Mouse (Mus musculus): ENCODE results near the gene Fkbp11. TPM values are rescaled to one million over a fixed set of nuclear protein-coding genes. Genes with fewer than 3 reads are reported as not detected.
A peak's percentile ranks its signal among the peaks of the same experiment; 100 is the strongest.

Fkbp11 gene
- polyA plus RNA-seq, 1 experiment from 2014 or later, result 156 TPM

DNA sequence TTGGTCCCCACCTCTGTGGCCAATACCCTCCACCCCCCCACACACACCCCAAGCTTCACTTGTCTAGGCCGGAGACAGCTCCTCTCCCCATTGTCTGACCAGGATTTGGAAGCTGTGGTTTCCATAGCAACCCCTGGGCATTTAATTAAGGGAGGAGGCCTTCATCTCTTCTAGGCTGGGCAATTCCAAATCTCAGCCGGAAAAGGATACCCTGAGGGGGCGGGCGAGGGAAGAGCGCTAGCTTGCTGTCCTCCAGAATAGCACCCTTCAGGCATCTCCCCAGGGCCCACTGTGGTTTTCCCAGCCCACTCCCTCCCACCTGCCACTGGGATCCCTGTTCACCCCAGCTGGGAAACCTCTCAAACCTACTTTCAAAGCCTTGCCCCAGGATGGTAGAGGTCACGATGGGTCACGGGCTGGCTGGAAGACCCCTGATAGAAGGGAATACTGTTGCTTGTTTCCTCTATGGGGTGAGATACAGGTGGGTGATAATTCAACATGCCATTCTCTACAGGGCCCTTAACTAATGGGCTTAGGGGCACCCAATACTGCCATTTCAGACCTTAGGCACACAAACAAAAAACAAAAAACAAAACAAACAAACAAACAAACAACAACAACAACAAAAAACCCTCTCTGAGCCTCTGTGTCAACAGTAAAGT, 36.4 kb downstream of the Fkbp11 start:
- WGBS (ENCODE audit: insufficient replicate concordance), result 77% methylated on average over 7 of the region's 7 CpGs
- Histone ChIP-seq H3K27ac (replicated peaks) (no peak overlapping the region), H3K4me3 (replicated peaks) (no peak overlapping the region), H3K9me3 (replicated peaks) (no peaks in the 10 kb centered on the region), H3K4me1 (replicated peaks) (peaks cover 10% of the 10 kb centered on the region; the same call in 1 of the 2 replicates), H3K9ac (no peak overlapping the region), H3K36me3 (replicated peaks) (no peaks in the 10 kb centered on the region), H3K27me3 (peaks cover 19% of the 10 kb centered on the region), H3K4me2 (no peak overlapping the region)
- ATAC-seq (ENCODE audit: insufficient read depth), result no peak

DNA sequence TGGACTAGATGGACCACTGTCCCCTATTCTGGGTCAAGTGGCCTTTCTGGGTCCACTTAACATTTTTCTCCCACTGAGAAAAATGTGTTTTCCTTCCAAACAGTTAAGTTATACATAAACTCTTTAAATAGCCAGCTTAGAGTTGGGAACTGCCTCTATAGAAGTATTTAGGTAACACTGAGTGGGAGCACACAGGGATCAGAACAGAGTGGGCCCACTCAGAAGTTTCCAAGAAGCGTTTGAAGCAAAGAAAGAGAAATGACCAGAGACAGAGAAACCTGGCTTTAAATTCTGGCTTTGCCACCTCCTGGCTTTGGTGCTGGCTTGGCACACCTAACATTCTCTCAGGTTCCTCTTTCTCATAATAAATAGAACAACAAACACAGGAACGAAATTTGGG, 38.3 kb downstream of the Fkbp11 start:
- WGBS (ENCODE audit: insufficient replicate concordance), result 58% methylated on average over 2 of the region's 2 CpGs
- ATAC-seq (ENCODE audit: insufficient read depth), result no peak
- Histone ChIP-seq H3K9ac (no peak overlapping the region), H3K4me1 (replicated peaks) (peaks cover 10% of the 10 kb centered on the region; the same call in 1 of the 2 replicates), H3K4me2 (no peak overlapping the region), H3K4me3 (replicated peaks) (no peak overlapping the region), H3K27me3 (peaks cover 19% of the 10 kb centered on the region), H3K36me3 (replicated peaks) (no peaks in the 10 kb centered on the region), H3K27ac (replicated peaks) (no peak overlapping the region), H3K9me3 (replicated peaks) (no peaks in the 10 kb centered on the region)

DNA sequence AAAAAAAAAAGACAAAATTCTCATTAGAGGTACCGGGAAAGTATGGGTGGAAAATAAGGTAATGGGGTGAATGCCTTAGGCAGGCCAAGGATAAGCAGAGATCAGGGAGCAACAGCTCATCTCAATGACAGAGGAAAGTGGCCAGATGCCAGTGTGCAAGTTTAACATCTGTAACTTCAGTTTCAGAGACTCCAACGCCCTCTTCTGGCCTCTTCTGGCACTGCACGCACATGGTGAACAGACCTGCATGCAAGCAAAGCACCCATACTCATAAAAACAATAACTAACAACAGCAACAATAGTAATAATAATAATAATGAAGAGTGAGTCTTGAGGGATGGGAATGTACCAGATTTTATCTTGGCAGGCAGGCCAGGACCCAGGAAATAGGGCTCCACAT, 42.1 kb downstream of the Fkbp11 start:
- H3K9me3 ChIP-seq (replicated peaks), result no peaks in the 10 kb centered on the region
- H3K27ac ChIP-seq (replicated peaks), result no peak overlapping the region
- ATAC-seq (ENCODE audit: insufficient read depth), result no peak
- H3K4me1 ChIP-seq (replicated peaks), result 0 out of 2 replicates have a peak, but pooled peaks cover 2% of the 10 kb centered on the region
- no peak overlapping the region for H3K4me3 ChIP-seq (replicated peaks)
- H3K27me3 ChIP-seq, result peaks cover 23% of the 10 kb centered on the region; the same call in 1 of the 2 replicates
- no peak overlapping the region for H3K4me2 ChIP-seq
- no peak overlapping the region for H3K9ac ChIP-seq
- 64% methylated on average over 3 of the region's 3 CpGs for WGBS (ENCODE audit: insufficient replicate concordance)
- no peaks in the 10 kb centered on the region for H3K36me3 ChIP-seq (replicated peaks)

DNA sequence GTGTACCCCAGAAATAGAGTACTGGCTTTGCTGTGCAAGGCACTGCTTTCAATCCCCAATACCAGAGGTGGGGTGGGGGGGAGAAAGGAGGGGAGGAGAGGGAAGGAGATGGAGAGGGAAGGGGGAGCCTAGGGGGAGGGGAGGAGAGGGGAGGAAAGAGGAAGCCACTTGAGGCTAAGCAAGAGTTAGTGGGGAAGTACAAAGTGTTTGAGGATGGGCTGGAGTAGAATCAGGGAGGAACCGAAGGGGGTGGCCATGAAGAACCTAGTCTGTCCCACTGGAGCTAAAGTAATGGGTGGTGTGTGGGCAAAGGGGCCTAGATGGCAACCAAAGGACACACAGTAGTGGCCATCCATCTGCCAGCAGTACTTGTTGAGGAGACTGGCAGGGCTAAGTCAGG, 44.3 kb downstream of the Fkbp11 start:
- H3K9ac ChIP-seq, result no peak overlapping the region
- 23% methylated on average over 1 of the region's 1 CpGs for WGBS (ENCODE audit: insufficient replicate concordance)
- H3K9me3 ChIP-seq (replicated peaks), result no peaks in the 10 kb centered on the region
- 0 out of 2 replicates have a peak, but pooled peaks cover 2% of the 10 kb centered on the region for H3K4me1 ChIP-seq (replicated peaks)
- no peak overlapping the region for H3K4me3 ChIP-seq (replicated peaks)
- peaks cover 31% of the 10 kb centered on the region for H3K27me3 ChIP-seq
- no peak overlapping the region for H3K4me2 ChIP-seq
- no peak for ATAC-seq (ENCODE audit: insufficient read depth)
- peak overlapping the region; percentile 45; the same call in 1 of the 2 replicates for H3K27ac ChIP-seq (replicated peaks)
- no peaks in the 10 kb centered on the region for H3K36me3 ChIP-seq (replicated peaks)

DNA sequence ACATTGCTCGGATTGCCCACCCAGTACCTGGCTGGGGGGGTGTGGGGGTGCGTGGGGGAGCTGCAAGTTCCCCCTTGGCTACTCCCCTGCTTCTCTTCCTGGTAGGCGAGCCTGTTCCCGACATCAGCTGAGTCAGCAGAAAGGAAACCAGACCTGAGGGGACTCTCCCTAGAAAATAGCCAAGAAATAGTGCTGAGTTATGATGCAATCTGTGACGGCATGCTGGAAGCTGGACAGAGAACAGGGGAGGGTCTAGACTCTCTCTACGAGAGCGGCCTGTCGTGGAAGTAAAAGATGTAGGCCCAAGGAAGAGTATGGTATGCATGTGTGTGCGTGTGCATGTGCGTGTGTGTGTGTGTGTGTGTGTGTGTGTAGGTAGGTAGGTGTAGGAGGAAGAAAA, 44.8 kb downstream of the Fkbp11 start:
- 34% methylated on average over 10 of the region's 10 CpGs for WGBS (ENCODE audit: insufficient replicate concordance)

DNA sequence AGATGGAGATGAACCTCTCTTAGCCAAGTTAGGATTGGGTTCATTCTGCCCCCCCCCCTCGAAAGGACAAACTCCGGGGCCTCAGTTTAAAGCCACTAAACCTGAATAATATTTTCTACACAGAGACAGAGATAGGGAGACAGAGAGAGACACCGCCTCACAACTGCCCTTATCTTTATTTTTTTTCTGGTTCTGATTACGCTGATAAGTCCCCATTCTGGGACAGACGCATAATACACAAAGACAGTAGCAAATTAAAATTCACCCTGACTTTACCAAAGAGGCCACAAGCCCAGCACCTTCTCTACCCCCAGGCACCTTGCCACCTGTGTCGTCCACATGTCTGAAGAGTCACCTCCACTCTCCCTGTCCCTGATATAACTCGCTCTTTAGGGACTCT, 46.4 kb downstream of the Fkbp11 start:
- peaks cover 46% of the 10 kb centered on the region for H3K27me3 ChIP-seq
- no peak overlapping the region for H3K9ac ChIP-seq
- H3K9me3 ChIP-seq (replicated peaks), result no peaks in the 10 kb centered on the region
- no peak for ATAC-seq (ENCODE audit: insufficient read depth)
- peaks cover 16% of the 10 kb centered on the region for H3K4me1 ChIP-seq (replicated peaks)
- no peak overlapping the region for H3K4me3 ChIP-seq (replicated peaks)
- WGBS (ENCODE audit: insufficient replicate concordance), result 45% methylated on average over 7 of the region's 7 CpGs
- H3K4me2 ChIP-seq, result no peak overlapping the region
- H3K36me3 ChIP-seq (replicated peaks), result no peaks in the 10 kb centered on the region
- no peak overlapping the region for H3K27ac ChIP-seq (replicated peaks)

More for the DNA sequence above, 44.8 kb downstream of the Fkbp11 start:
- 0 out of 2 replicates have a peak, but pooled peaks cover 2% of the 10 kb centered on the region for H3K4me1 ChIP-seq (replicated peaks)
- no peak overlapping the region for H3K4me2 ChIP-seq
- no peak overlapping the region for H3K4me3 ChIP-seq (replicated peaks)
- peaks cover 30% of the 10 kb centered on the region for H3K27me3 ChIP-seq
- ATAC-seq (ENCODE audit: insufficient read depth), result 0 out of 2 replicates have a peak, but pooled peaks have one; percentile 18
- no peak overlapping the region for H3K9ac ChIP-seq
- no peaks in the 10 kb centered on the region for H3K36me3 ChIP-seq (replicated peaks)
- no peak overlapping the region for H3K27ac ChIP-seq (replicated peaks)
- no peaks in the 10 kb centered on the region for H3K9me3 ChIP-seq (replicated peaks)

DNA sequence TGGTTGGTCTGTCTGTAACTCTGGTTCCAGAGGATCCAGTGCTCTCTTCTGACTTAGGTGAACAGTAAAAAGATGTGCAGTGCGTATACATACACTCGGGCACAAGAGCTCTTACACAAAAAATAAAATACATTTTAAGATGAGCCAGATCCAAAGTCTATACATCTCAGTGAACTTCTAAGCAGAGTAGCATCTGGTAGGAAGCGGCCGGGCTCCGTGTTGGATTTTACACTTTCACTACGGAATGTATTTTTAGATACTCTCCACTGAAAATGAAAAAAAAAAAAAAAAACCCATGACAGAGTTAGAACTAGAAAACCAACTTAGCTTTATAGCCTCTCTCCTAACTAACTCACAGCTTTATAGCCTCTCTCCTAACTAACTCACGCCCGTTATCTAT, 47.3 kb downstream of the Fkbp11 start:
- WGBS (ENCODE audit: insufficient replicate concordance), result 76% methylated on average over 8 of the region's 8 CpGs

DNA sequence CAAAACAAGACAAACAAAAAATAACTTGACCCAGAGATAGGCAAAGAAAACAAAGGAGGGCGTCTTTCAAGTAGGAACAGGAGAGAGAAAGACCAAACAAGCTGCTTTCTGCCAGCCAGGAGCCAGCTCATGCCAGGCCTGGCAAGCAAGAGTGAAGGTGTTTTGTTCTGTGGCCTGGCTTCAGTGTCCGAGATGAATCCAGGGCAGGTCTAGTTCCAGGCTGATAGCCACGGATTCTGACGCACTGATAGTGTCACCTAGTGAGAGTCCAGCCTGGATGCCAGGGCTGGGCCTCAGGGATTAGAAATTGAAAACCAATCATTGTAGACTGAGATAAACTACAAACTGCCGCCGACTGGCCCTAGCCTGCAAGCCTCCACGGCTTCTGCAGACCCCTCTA, 50.0 kb downstream of the Fkbp11 start:
- no peak overlapping the region for H3K27ac ChIP-seq (replicated peaks)
- ATAC-seq (ENCODE audit: insufficient read depth), result no peak
- no peaks in the 10 kb centered on the region for H3K36me3 ChIP-seq (replicated peaks)
- WGBS (ENCODE audit: insufficient replicate concordance), result 54% methylated on average over 7 of the region's 7 CpGs
- no peak overlapping the region for H3K4me3 ChIP-seq (replicated peaks)
- H3K9me3 ChIP-seq (replicated peaks), result no peaks in the 10 kb centered on the region
- H3K4me1 ChIP-seq (replicated peaks), result peaks cover 18% of the 10 kb centered on the region
- H3K4me2 ChIP-seq, result no peak overlapping the region
- no peak overlapping the region for H3K9ac ChIP-seq
- peaks cover 75% of the 10 kb centered on the region for H3K27me3 ChIP-seq

More for the DNA sequence above, 47.3 kb downstream of the Fkbp11 start:
- Histone ChIP-seq H3K27me3 (peaks cover 56% of the 10 kb centered on the region), H3K9me3 (replicated peaks) (no peaks in the 10 kb centered on the region), H3K27ac (replicated peaks) (no peak overlapping the region), H3K9ac (no peak overlapping the region), H3K4me3 (replicated peaks) (no peak overlapping the region), H3K4me1 (replicated peaks) (peaks cover 18% of the 10 kb centered on the region), H3K4me2 (no peak overlapping the region), H3K36me3 (replicated peaks) (no peaks in the 10 kb centered on the region)
- no peak for ATAC-seq (ENCODE audit: insufficient read depth)

DNA sequence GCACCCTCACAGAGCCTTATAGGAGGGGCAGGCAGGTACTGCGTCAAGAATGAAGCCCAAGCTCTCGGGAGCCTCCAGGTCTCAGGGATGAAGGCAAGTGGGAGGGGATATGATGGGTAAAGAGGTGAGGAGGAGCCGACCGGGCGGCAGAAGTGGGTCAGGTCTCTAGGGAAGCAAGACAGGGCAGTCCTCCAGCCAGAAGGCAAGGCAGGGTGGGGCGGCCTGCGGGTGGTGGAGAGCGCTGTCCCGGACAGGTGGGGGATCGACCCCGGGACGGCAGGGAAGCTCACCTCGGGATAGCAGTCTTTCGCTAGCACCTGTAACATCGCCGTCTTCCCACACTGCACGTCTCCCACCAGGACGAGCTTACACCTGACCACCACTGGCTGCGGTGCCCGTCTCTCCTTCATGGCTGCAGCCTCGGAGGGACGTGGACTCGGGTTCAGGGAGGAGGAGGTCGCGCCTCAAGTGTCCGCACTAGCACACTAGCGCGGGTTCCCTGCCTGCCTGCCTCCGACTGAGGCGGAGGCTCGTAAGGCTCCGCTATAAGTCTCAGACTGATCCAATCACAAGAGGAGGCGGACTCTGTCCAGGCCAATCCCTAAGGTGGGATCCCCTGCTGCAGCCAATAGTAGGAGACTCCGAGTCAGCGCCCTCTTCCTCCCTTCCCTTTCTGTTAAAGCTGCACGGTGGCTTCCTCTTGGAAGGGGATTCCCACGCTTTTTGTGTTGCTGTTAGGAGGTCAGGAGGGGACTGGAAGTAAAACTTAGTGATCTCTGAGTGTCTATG, 50.9 kb downstream of the Fkbp11 start, which contains the start of gene Rnd1:
Gene Rnd1, minus strand, starts transcription at position 522 of the 789 bp plus-strand sequence.
- Histone ChIP-seq H3K27me3 (peaks cover 75% of the 10 kb centered on the region), H3K9ac (peak within 1 kb of the TSS; percentile 15; the same call in 1 of the 2 replicates), H3K4me2 (peak within 1 kb of the TSS; percentile 68), H3K4me3 (replicated peaks) (peak within 1 kb of the TSS; percentile 44), H3K4me1 (replicated peaks) (peaks cover 16% of the 10 kb centered on the region), H3K9me3 (replicated peaks) (no peaks in the 10 kb centered on the region), H3K36me3 (replicated peaks) (no peaks in the 10 kb centered on the region), H3K27ac (replicated peaks) (no peak within 1 kb of the TSS)
- WGBS (ENCODE audit: insufficient replicate concordance), result under 1% methylated on average over 37 of the region's 37 CpGs
- peak; percentile 88 for ATAC-seq (ENCODE audit: insufficient read depth)

DNA sequence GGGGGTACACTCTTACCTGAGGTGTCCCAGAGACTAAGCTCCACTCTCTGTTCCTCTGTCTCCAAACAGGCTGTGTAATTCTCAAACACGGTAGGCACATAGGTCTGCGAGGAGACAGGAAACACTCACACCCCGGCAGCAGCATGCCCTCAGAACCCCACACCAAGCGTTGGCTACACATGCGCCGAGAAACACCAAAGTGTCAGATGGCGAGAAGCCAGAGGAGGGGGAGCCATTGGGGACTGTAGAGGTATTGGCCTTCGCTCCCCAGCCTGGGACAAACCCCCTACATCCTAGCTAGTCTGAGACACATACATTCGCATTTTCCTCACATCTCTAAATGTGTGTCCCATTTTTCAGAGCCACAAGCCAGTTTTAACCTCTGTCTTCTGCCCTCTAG, 51.5 kb downstream of the Fkbp11 start:
- H3K9ac ChIP-seq, result no peak overlapping the region
- 5% methylated on average over 9 of the region's 9 CpGs for WGBS (ENCODE audit: insufficient replicate concordance)
- no peaks in the 10 kb centered on the region for H3K9me3 ChIP-seq (replicated peaks)
- no peak overlapping the region for H3K27ac ChIP-seq (replicated peaks)
- peaks cover 16% of the 10 kb centered on the region for H3K4me1 ChIP-seq (replicated peaks)
- no peaks in the 10 kb centered on the region for H3K36me3 ChIP-seq (replicated peaks)
- no peak for ATAC-seq (ENCODE audit: insufficient read depth)
- H3K27me3 ChIP-seq, result peaks cover 76% of the 10 kb centered on the region
- H3K4me3 ChIP-seq (replicated peaks), result peak overlapping the region; percentile 44
- peak overlapping the region; percentile 68 for H3K4me2 ChIP-seq

DNA sequence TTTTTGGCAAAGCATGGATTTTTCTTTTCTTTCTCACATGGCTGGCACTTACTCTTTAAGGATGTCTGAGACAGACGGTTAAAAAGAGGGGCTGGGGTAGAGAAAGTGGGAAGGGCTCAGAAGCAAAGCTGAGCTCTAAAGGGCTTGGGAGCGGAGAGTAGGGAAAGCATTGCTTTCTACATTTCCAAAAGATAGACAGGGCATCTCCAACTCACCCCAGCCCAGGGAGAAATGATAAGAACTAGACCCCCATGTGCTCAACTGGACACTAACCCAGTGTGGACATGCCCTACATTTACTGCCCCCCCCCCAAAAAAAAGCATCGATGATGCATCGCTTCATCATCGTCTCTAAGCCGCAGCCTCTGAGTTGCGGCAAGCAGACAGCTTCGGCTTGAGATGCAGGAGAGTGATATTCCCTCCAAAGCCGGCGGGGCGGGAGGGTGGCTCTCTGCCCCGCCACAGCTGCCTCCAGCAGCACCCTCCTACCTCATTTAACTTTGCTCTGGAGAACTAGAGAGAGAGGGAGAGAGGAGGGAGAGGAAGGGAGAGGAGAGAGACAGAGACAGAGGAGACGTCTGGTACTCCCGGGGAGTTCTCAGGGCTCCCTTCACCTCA, 52.3 kb downstream of the Fkbp11 start:
- no peak for ATAC-seq (ENCODE audit: insufficient read depth)
- H3K4me1 ChIP-seq (replicated peaks), result peaks cover 16% of the 10 kb centered on the region
- no peak overlapping the region for H3K27ac ChIP-seq (replicated peaks)
- H3K9ac ChIP-seq, result no peak overlapping the region
- no peak overlapping the region for H3K4me3 ChIP-seq (replicated peaks)
- no peaks in the 10 kb centered on the region for H3K36me3 ChIP-seq (replicated peaks)
- H3K4me2 ChIP-seq, result no peak overlapping the region; the same call in 1 of the 2 replicates
- no peaks in the 10 kb centered on the region for H3K9me3 ChIP-seq (replicated peaks)
- H3K27me3 ChIP-seq, result peaks cover 76% of the 10 kb centered on the region
- WGBS (ENCODE audit: insufficient replicate concordance), result 10% methylated on average over 14 of the region's 14 CpGs
